Mouse (Mus musculus): Measurements from ENCODE around the gene Mettl9.

GRCm38 (mm10) chr7:121053071-121053470, 18.8 kb downstream of the Mettl9 start:
- TF ChIP-seq TAL1 (IDR thresholded peaks at IDR 0.05; ENCODE audit: low read length) (no peak), GATA1 (IDR thresholded peaks at IDR 0.05; ENCODE audit: low read length) (no peak)
